Mouse (Mus musculus) heart, postnatal 36 days (tissue): Measurements from ENCODE around the gene Zfp768. TPM values are rescaled to one million over a fixed set of nuclear protein-coding genes. Genes with fewer than 3 reads are reported as not detected.
A peak's percentile ranks its signal among the peaks of the same experiment; 100 is the strongest.

Experiments
- DNase-seq, 2 experiments: peaks; one replicate each; pipeline ENCODE4 v3.0.0; 2021 to 2022
- intact Hi-C: fragments of 180-260 bp; cut with DNase I; formaldehyde crosslinking; loops from one replicate; pipeline ENCODE4 v1.15.1; 2025
- total RNA-seq, 2 experiments: library from RNA; stranded (reverse); gene quantifications; 2 replicates each; pipeline ENCODE4 v1.2.3; 2021

The Zfp768 gene
- total RNA-seq, 2 experiments from 2014 or later = 34.8 to 35.5 TPM

DNA sequence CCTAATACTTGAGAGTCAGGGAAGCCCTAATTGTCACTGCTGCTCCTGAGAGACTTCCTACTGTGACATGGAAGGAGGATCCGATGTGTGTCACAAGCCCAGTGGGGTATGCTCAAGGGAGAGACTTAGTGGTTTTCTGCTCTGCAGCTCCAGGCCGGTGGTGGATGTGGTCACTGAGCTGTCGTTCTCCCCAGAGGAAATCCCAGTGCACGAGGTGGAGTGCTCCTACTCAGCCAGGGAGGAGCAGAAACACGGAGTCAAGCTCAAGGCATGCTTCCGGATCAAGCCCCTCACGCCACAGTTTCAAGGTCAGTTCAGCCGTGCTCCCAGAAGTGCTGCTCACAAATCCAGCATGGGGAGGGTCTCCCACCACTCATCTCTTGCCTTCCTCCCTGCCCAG is 31.5 kb downstream of the Zfp768 start:
- DNase-seq = no peak
- intact Hi-C loops = no loop called here

DNA sequence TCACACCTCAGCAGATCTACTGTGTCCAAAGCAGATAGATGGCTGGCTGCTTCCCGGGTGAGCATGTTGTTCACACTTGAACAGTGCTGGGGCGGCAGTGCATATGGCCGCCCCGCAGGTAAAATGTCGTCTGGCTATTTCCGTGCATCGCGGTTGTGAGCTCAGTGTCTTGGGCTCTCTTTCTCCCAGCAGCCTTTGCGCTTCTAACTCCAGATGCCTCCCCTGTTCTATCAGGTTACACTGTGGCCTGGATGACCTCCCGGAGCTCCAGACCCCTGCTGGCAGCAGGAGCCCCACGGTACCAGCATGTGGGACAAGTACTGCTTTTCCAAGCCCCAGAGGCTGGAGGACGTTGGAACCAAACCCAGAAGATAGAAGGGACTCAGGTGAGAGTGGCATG is 35.4 kb downstream of the Zfp768 start:
- DNase-seq = no peak
- intact Hi-C loops = loop anchor here (1.0 to 5.0 kb wide), 2 partner anchors 97 to 188 kb away; partner anchors contain the start of gene Zfp764

DNA sequence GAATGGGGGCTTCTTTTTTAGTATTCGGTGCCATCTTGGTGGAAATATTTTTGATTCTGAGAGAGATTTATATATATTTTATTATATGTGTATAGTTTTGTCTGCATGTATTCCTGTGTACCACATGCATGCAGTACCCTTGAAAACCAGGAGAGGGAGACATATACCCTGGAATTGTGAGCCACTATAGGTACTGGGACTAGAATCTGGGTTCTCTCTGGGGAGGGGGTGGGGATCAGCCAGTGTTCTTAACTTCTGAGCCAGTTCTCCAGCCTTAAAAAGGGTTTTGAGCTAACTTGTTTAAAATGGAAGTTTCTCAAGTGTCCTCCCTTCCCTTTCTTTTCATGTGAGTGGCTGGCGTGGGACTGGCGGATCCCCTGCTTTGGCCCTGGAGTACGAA is 36.5 kb downstream of the Zfp768 start:
- peak; percentile 46 to 48 for DNase-seq
- intact Hi-C loops = loop anchor here (1.0 to 5.0 kb wide), 2 partner anchors 98 to 189 kb away; partner anchors contain the start of gene Zfp764

DNA sequence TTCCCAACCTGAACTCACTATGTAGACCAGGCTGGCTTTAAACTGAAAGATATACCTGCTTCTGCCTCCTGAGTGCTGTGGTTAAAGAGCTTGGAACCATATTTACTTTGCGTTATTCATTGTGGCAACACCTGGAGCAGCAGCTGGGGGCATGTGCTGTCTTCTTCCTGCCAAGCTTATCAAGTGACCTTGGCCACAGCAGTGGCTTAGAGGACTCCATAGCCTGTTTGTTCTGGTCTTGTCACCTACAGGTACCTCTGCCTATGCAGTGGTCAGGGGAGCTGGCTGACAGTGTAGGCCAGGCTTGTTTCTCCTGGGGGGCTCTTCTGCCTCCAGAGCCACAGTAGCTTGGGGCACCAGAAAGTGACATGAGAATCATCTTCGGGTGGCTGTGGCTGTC is 37.0 kb downstream of the Zfp768 start:
- intact Hi-C loops = loop anchor here (5.0 kb wide), 1 partner anchor 99 kb away; the partner anchor contains the start of gene Zfp764
- DNase-seq = no peak

DNA sequence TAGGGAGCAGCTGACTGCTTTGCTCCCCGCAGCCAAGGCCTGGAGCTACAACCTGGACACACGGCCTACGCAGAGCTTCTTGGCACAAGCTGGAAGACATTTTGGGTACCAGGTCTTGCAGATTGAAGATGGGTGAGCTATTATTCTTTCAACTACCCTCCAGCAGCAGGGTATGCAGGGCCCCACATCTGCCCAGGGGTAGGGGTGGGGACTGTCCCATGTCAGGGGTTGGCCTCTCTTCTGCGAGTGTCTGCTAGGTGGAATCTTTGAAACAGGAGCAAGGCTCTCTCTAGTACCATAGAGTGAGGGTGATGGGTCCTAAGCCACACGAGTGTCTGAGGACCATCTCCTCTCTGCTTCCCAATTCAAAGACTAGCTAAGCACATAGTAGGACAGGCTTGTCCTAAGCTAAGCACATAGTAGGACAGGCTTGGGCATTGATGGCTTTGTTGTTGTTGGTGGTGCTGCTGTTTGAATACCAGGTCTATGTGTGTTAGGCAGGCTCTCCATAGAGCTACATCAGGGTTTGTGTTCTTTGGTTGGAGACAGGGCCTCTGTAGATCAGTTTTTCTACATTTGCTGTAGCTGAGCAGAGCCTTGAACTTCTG is 47.7 kb downstream of the Zfp768 start:
- DNase-seq = no peak
- intact Hi-C loops = no loop called here

DNA sequence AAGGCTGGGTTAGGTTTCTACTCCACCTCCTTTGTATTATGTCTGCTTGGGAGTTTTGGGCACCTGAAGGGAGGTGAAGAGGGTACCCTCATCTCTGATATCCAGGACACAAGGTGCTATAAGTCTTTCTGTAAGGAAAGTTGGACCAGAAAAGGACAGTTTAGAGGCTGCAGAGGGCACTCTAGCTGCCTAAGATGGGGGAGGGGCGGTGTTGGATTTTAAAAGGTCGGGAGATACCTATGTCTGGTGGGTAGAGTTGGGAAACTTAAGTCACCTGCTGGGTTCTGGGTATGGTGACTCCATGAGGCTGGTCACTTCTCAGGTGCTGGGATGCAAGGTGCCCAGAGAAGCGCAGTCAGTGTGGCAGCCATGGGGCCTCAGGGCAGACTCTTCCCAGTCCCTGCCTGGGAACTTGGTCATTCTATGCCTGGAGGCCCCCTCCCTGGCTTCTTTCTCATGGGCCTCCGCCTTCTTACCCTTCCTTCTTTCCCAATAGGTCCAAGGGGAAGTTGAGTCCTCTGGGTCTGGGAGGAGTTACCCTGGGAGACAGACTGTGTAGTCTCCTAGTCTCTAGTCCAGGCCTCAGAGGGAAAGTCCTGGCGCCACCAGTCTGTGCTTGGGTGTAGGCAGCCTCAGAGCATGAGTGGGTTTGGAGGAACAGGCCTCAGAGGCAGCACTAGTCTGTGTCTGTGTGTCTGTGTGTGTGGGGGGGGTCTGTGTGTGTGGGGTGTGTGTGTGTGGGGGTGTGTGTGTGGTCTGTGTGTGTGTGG is 48.4 kb downstream of the Zfp768 start:
- no peak for DNase-seq
- intact Hi-C loops = no loop called here

DNA sequence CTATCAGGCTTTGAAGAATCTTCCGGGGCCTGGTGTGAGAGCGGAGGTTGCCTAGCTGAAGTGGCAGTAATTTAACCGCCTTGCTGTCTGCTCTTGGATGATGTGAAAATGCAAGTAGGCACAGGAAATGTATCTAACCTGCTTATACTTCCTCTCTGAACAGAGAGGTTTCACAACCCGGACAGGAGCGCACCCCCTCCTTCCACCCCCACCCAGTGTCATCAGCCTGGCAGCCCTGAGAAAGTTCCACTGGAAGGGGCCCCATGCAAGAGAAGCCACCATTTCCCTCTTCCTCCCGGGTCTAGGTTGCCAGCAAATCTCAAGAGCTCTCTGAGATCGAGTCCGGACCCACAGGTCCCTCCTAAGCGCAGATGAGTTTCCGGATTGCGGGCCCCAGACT is 49.3 kb downstream of the Zfp768 start, which contains the start of gene Itgal:
Gene Itgal, plus strand, starts transcription at position 163 of the 400 bp plus-strand sequence.
- DNase-seq = no peak
- intact Hi-C loops = no loop called here

Other genes with a start within 250 kb of the Zfp768 start
- gene Qprt, start 223.4 kb downstream of the Zfp768 start, total RNA-seq = not detected
- under 1 TPM; 0.76 to 0.92 TPM for gene Spn, start 207.8 kb downstream of the Zfp768 start, total RNA-seq
- 10 to 100 TPM; 36.9 to 38.0 TPM for gene Cd2bp2, start 149.5 kb downstream of the Zfp768 start, total RNA-seq
- 10 to 100 TPM; 24.6 to 26.4 TPM for gene Tbc1d10b, start 137.1 kb downstream of the Zfp768 start, total RNA-seq
- 1 to 10 TPM; 2.4 to 2.5 TPM for gene Mylpf, start 136.7 kb downstream of the Zfp768 start, total RNA-seq
- 1 to 10 TPM; 6.0 to 6.6 TPM for gene Zfp553, start 112.5 kb downstream of the Zfp768 start, total RNA-seq
- gene Sept1, start 112.5 kb downstream of the Zfp768 start, total RNA-seq = 1 to 10 TPM; 2.8 TPM
- 10 to 100 TPM; 19.1 TPM for gene Zfp771, start 101.3 kb downstream of the Zfp768 start, total RNA-seq
- 10 to 100 TPM; 40.7 to 45.0 TPM for gene Dctpp1, start 84.9 kb downstream of the Zfp768 start, total RNA-seq
- gene Sephs2, start 71.5 kb downstream of the Zfp768 start, total RNA-seq = 10 to 100 TPM; 26.7 to 31.4 TPM
- gene Itgal, start 49.3 kb downstream of the Zfp768 start, total RNA-seq = 1 to 10 TPM; 1.2 to 1.5 TPM
- gene Zfp747, start 30.5 kb upstream of the Zfp768 start, total RNA-seq = 1 to 10 TPM; 5.0 to 5.6 TPM
- gene 9130019O22Rik, start 41.6 kb upstream of the Zfp768 start, total RNA-seq = 1 to 10 TPM; 2.2 to 3.2 TPM
- 1 to 10 TPM; 4.5 to 4.9 TPM for gene E430018J23Rik, start 48.0 kb upstream of the Zfp768 start, total RNA-seq
- gene Zfp764, start 61.2 kb upstream of the Zfp768 start, total RNA-seq = 1 to 10 TPM; 2.9 to 4.2 TPM
- 1 to 10 TPM; 2.5 to 3.9 TPM for gene Zfp688, start 76.5 kb upstream of the Zfp768 start, total RNA-seq
- 1 to 10 TPM; 1.4 to 1.7 TPM for gene Zfp689, start 103.6 kb upstream of the Zfp768 start, total RNA-seq
- gene Prr14, start 114.0 kb upstream of the Zfp768 start, total RNA-seq = 10 to 100 TPM; 25.8 to 28.1 TPM
- 10 to 100 TPM; 32.2 to 35.0 TPM for gene Fbrs, start 133.6 kb upstream of the Zfp768 start, total RNA-seq
- gene Srcap, start 166.4 kb upstream of the Zfp768 start, total RNA-seq = 10 to 100 TPM; 52.1 to 58.8 TPM
- 10 to 100 TPM; 10.3 to 10.5 TPM for gene Gm42715, start 174.0 kb upstream of the Zfp768 start, total RNA-seq
- not detected for gene Tmem265, start 215.8 kb upstream of the Zfp768 start, total RNA-seq
- gene Phkg2, start 227.8 kb upstream of the Zfp768 start, total RNA-seq = 10 to 100 TPM; 17.7 to 19.0 TPM
- 10 to 100 TPM; 10.4 to 12.1 TPM for gene Ccdc189, start 243.0 kb upstream of the Zfp768 start, total RNA-seq
- gene Rnf40, start 243.2 kb upstream of the Zfp768 start, total RNA-seq = 10 to 100 TPM; 42.3 to 43.1 TPM